Mouse (Mus musculus): Measurements from ENCODE around the gene Slc27a2. TPM values are rescaled to one million over a fixed set of nuclear protein-coding genes. Genes with fewer than 3 reads are reported as not detected.

Gene Slc27a2
- total and polyA plus RNA-seq, 2 experiments from 2014 or later: 8.2 to 9.8 TPM

- H3K4me1 ChIP-seq (ENCODE audit: insufficient read depth, low read length): no peaks in the 10 kb centered on the region
- H3K4me3 ChIP-seq (ENCODE audit: low read length): no peak overlapping the region
- DNase-seq (ENCODE audit: low spot score) (no peak), ATAC-seq (no peak)
- H3K36me3 ChIP-seq (ENCODE audit: insufficient read depth, low read length): no peaks in the 10 kb centered on the region
- peaks cover 6% of the 10 kb centered on the region; the same call in 1 of the 2 replicates for H3K9me3 ChIP-seq (ENCODE audit: low read length)
- H3K27ac ChIP-seq: no peak overlapping the region
- no peak for TF ChIP-seq CTCF (IDR thresholded peaks at IDR 0.05; ENCODE audit: low read depth)
- H3K4me2 ChIP-seq (ENCODE audit: low read depth, low read length): no peak overlapping the region
- H3K27me3 ChIP-seq (ENCODE audit: insufficient read depth, low read length): no peaks in the 10 kb centered on the region
- H3K9ac ChIP-seq (replicated peaks; ENCODE audit: low read length): no peak overlapping the region
- 84% methylated on average over 11 of the region's 11 CpGs for WGBS
Observed at GRCm38 (mm10) chr2:126575391-126576176, 23.4 kb downstream of the Slc27a2 start.

GRCm38 (mm10) chr2:126577362-126577761 is 25.2 kb downstream of the Slc27a2 start:
- no peak overlapping the region for H3K4me3 ChIP-seq (ENCODE audit: low read length)
- 92% methylated on average over 5 of the region's 5 CpGs for WGBS
- ATAC-seq: no peak
- no peaks in the 10 kb centered on the region for H3K4me1 ChIP-seq (ENCODE audit: insufficient read depth, low read length)
- no peak for TF ChIP-seq CTCF (IDR thresholded peaks at IDR 0.05; ENCODE audit: low read depth)
- no peaks in the 10 kb centered on the region for H3K27me3 ChIP-seq (ENCODE audit: insufficient read depth, low read length)
- H3K9me3 ChIP-seq (ENCODE audit: low read length): no peaks in the 10 kb centered on the region
- no peak for DNase-seq (ENCODE audit: low spot score)
- H3K36me3 ChIP-seq (ENCODE audit: insufficient read depth, low read length): no peaks in the 10 kb centered on the region
- no peak overlapping the region for H3K27ac ChIP-seq
- no peak overlapping the region for H3K4me2 ChIP-seq (ENCODE audit: low read depth, low read length)
- no peak overlapping the region for H3K9ac ChIP-seq (replicated peaks; ENCODE audit: low read length)

GRCm38 (mm10) chr2:126579282-126579681 is 27.1 kb downstream of the Slc27a2 start:
- no peaks in the 10 kb centered on the region for H3K27me3 ChIP-seq (ENCODE audit: insufficient read depth, low read length)
- TF ChIP-seq CTCF (IDR thresholded peaks at IDR 0.05; ENCODE audit: low read depth): no peak
- H3K27ac ChIP-seq: no peak overlapping the region
- DNase-seq (ENCODE audit: low spot score): no peak
- no peaks in the 10 kb centered on the region for H3K4me1 ChIP-seq (ENCODE audit: insufficient read depth, low read length)
- no peaks in the 10 kb centered on the region for H3K36me3 ChIP-seq (ENCODE audit: insufficient read depth, low read length)
- no peak for ATAC-seq
- H3K9ac ChIP-seq (replicated peaks; ENCODE audit: low read length): no peak overlapping the region
- no peaks in the 10 kb centered on the region for H3K9me3 ChIP-seq (ENCODE audit: low read length)
- H3K4me2 ChIP-seq (ENCODE audit: low read depth, low read length): no peak overlapping the region
- 94% methylated on average over 1 of the region's 1 CpGs for WGBS
- no peak overlapping the region for H3K4me3 ChIP-seq (ENCODE audit: low read length)

- no peak overlapping the region for H3K27ac ChIP-seq
Observed at GRCm38 (mm10) chr2:126583960-126584359, 31.8 kb downstream of the Slc27a2 start.

GRCm38 (mm10) chr2:126584621-126585369 is 32.6 kb downstream of the Slc27a2 start:
- ATAC-seq: no peak
- DNase-seq (ENCODE audit: low spot score): no peak

More at GRCm38 (mm10) chr2:126583960-126584359, 31.8 kb downstream of the Slc27a2 start:
- H3K4me3 ChIP-seq (ENCODE audit: low read length): no peak overlapping the region
- WGBS: 73% methylated on average over 6 of the region's 6 CpGs
- no peak for TF ChIP-seq CTCF (IDR thresholded peaks at IDR 0.05; ENCODE audit: low read depth)
- no peaks in the 10 kb centered on the region for H3K4me1 ChIP-seq (ENCODE audit: insufficient read depth, low read length)
- no peak for ATAC-seq
- H3K36me3 ChIP-seq (ENCODE audit: insufficient read depth, low read length): no peaks in the 10 kb centered on the region
- no peak for DNase-seq (ENCODE audit: low spot score)
- H3K9me3 ChIP-seq (ENCODE audit: low read length): no peaks in the 10 kb centered on the region
- H3K4me2 ChIP-seq (ENCODE audit: low read depth, low read length): no peak overlapping the region
- no peaks in the 10 kb centered on the region for H3K27me3 ChIP-seq (ENCODE audit: insufficient read depth, low read length)
- H3K9ac ChIP-seq (replicated peaks; ENCODE audit: low read length): no peak overlapping the region

GRCm38 (mm10) chr2:126587468-126587867 is 35.3 kb downstream of the Slc27a2 start:
- Histone ChIP-seq H3K4me3 (ENCODE audit: low read length) (no peak overlapping the region), H3K27me3 (ENCODE audit: insufficient read depth, low read length) (no peaks in the 10 kb centered on the region), H3K9me3 (ENCODE audit: low read length) (no peaks in the 10 kb centered on the region), H3K4me1 (ENCODE audit: insufficient read depth, low read length) (no peaks in the 10 kb centered on the region), H3K36me3 (ENCODE audit: insufficient read depth, low read length) (no peaks in the 10 kb centered on the region), H3K27ac (no peak overlapping the region), H3K4me2 (ENCODE audit: low read depth, low read length) (no peak overlapping the region), H3K9ac (replicated peaks; ENCODE audit: low read length) (no peak overlapping the region)
- TF ChIP-seq CTCF (IDR thresholded peaks at IDR 0.05; ENCODE audit: low read depth): no peak
- ATAC-seq (no peak), DNase-seq (ENCODE audit: low spot score) (no peak)
- WGBS: 84% methylated on average over 3 of the region's 3 CpGs

More at GRCm38 (mm10) chr2:126584621-126585369, 32.6 kb downstream of the Slc27a2 start:
- WGBS: 86% methylated on average over 8 of the region's 8 CpGs
- Histone ChIP-seq H3K27me3 (ENCODE audit: insufficient read depth, low read length) (no peaks in the 10 kb centered on the region), H3K4me1 (ENCODE audit: insufficient read depth, low read length) (no peaks in the 10 kb centered on the region), H3K36me3 (ENCODE audit: insufficient read depth, low read length) (no peaks in the 10 kb centered on the region), H3K4me2 (ENCODE audit: low read depth, low read length) (no peak overlapping the region), H3K27ac (no peak overlapping the region), H3K4me3 (ENCODE audit: low read length) (no peak overlapping the region), H3K9me3 (ENCODE audit: low read length) (no peaks in the 10 kb centered on the region), H3K9ac (replicated peaks; ENCODE audit: low read length) (no peak overlapping the region)
- no peak for TF ChIP-seq CTCF (IDR thresholded peaks at IDR 0.05; ENCODE audit: low read depth)

Data from hindbrain, postnatal 0 days (tissue).